Mouse (Mus musculus) neural tube, postnatal 0 days (tissue): ENCODE results near the gene Gm13272. TPM values are rescaled to one million over a fixed set of nuclear protein-coding genes. Genes with fewer than 3 reads are reported as not detected.

Experiments
- polyA plus RNA-seq: library from polyadenylated mRNA; unstranded; fragments of >200 nt; fragmentation: Nextera tagmentation; extraction: Ambion mirVana; gene quantifications from 2 replicates; pipeline ENCODE4 v1.2.1, GENCODE M21; 2015

Gene Gm13272
- not detected in 2 replicates for polyA plus RNA-seq

DNA sequence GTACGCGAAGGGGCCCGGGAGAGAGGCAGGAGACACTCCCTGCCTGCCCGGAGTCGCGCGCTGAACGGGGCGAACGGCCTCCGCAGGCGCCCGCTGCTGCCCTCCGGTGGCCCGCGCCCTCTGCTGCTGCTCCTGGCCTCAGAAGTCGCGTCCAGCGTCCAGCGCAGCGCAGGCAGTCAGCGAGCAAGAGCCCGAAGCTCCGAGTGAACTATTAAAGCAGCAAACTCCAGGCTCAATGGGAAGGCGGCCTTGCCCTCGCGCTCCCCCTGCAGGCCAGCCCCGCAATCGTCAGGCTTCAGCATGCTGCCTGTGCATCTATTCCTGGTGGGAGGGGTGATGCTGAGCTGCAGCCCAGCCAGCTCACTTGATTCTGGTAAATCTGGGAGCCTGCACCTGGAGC, at the start of gene Gm13272:
Gene Gm13272, plus strand, starts transcription at position 301 of the 400 bp plus-strand sequence.

DNA sequence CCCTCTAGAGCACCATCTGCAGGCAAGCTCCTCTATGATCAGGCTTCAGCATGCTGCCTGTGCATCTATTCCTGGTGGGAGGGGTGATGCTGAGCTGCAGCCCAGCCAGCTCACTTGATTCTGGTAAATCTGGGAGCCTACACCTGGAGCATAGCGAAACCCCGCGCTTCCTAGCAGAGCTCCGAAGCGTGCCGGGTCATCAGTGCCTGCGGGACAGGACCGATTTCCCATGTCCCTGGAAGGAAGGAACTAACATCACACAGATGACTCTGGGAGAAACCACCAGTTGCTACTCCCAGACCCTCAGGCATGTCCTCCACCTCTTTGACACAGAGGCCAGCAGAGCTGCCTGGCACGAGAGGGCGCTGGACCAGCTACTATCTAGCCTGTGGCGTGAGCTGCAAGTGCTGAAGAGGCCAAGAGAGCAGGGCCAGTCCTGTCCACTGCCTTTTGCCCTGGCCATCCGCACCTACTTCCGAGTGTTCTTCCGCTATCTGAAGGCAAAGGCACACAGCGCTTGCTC, 24.8 kb upstream of the Gm13272 start, which contains the start of gene Gm13271:
Gene Gm13271, plus strand, starts transcription at position 51 of the 523 bp plus-strand sequence.

DNA sequence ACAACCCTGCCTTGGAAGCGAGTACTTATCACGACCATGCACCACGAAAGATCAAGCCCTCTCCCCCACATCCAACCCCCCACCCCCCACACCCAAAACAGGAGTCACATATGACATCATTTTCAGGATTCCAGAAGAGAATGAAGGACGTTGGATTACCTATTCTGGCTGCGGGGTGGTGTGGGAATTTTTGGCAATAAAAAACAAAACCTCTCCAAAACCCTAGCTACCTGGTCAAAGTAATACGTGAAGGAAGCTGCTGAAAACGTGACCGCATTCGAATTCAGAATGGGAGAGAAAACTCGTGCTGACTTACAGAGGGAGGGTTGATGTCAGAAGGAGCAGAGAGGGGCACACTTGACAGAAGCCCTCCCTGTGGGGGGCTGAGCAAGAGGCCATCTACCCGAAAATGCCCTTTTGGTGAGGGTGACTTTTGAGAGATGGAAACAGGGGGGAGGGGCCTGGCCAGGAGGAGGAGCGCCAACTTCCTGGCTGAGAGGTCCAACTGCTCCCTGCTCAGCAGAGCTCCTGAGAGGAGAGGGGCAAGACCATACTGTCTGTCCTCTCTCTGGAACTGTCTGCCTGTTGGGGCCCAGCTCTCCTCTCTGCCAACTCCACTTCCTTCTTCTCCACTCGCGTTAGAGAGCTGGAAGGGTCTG, 19.9 kb upstream of the Gm13272 start, which contains the start of gene Gm13283:
Gene Gm13283, plus strand, starts transcription at position 510 of the 659 bp plus-strand sequence.

DNA sequence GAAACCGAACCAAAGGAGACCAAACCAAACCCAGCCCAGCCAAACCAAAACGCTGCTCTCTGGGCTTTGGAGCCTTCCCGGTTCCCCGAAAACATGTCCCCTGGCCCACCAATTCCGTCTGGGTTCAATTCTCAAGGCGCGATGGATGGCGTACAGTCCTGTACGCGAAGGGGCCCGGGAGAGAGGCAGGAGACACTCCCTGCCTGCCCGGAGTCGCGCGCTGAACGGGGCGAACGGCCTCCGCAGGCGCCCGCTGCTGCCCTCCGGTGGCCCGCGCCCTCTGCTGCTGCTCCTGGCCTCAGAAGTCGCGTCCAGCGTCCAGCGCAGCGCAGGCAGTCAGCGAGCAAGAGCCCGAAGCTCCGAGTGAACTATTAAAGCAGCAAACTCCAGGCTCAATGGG, 6.1 kb upstream of the Gm13272 start, which contains the start of gene Gm13290:
Gene Gm13290, plus strand, starts transcription at position 301 of the 400 bp plus-strand sequence.

DNA sequence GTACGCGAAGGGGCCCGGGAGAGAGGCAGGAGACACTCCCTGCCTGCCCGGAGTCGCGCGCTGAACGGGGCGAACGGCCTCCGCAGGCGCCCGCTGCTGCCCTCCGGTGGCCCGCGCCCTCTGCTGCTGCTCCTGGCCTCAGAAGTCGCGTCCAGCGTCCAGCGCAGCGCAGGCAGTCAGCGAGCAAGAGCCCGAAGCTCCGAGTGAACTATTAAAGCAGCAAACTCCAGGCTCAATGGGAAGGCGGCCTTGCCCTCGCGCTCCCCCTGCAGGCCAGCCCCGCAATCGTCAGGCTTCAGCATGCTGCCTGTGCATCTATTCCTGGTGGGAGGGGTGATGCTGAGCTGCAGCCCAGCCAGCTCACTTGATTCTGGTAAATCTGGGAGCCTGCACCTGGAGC, 3.0 kb upstream of the Gm13272 start, which contains the start of gene Gm13289:
Gene Gm13289, plus strand, starts transcription at position 301 of the 400 bp plus-strand sequence.

DNA sequence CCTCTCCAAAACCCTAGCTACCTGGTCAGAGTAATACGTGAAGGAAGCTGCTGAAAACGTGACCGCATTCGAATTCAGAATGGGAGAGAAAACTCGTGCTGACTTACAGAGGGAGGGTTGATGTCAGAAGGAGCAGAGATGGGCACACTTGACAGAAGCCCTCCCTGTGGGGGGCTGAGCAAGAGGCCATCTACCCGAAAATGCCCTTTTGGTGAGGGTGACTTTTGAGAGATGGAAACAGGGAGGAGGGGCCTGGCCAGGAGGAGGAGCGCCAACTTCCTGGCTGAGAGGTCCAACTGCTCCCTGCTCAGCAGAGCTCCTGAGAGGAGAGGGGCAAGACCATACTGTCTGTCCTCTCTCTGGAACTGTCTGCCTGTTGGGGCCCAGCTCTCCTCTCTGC, 2.2 kb downstream of the Gm13272 start, which contains the start of gene Ifnz:
Gene Ifnz, plus strand, starts transcription at position 301 of the 400 bp plus-strand sequence.

DNA sequence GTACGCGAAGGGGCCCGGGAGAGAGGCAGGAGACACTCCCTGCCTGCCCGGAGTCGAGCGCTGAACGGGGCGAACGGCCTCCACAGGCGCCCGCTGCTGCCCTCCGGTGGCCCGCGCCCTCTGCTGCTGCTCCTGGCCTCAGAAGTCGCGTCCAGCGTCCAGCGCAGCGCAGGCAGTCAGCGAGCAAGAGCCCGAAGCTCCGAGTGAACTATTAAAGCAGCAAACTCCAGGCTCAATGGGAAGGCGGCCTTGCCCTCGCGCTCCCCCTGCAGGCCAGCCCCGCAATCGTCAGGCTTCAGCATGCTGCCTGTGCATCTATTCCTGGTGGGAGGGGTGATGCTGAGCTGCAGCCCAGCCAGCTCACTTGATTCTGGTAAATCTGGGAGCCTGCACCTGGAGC, 5.8 kb downstream of the Gm13272 start, which contains the start of gene Gm13276:
Gene Gm13276, plus strand, starts transcription at position 301 of the 400 bp plus-strand sequence.

DNA sequence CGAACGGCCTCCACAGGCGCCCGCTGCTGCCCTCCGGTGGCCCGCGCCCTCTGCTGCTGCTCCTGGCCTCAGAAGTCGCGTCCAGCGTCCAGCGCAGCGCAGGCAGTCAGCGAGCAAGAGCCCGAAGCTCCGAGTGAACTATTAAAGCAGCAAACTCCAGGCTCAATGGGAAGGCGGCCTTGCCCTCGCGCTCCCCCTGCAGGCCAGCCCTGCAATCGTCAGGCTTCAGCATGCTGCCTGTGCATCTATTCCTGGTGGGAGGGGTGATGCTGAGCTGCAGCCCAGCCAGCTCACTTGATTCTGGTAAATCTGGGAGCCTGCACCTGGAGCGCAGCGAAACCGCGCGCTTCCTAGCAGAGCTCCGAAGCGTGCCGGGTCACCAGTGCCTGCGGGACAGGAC, 8.8 kb downstream of the Gm13272 start, which contains the start of gene Gm13277:
Gene Gm13277, plus strand, starts transcription at position 231 of the 400 bp plus-strand sequence.

DNA sequence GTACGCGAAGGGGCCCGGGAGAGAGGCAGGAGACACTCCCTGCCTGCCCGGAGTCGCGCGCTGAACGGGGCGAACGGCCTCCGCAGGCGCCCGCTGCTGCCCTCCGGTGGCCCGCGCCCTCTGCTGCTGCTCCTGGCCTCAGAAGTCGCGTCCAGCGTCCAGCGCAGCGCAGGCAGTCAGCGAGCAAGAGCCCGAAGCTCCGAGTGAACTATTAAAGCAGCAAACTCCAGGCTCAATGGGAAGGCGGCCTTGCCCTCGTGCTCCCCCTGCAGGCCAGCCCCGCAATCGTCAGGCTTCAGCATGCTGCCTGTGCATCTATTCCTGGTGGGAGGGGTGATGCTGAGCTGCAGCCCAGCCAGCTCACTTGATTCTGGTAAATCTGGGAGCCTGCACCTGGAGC, 11.6 kb downstream of the Gm13272 start, which contains the start of gene Gm13278:
Gene Gm13278, plus strand, starts transcription at position 301 of the 400 bp plus-strand sequence.

DNA sequence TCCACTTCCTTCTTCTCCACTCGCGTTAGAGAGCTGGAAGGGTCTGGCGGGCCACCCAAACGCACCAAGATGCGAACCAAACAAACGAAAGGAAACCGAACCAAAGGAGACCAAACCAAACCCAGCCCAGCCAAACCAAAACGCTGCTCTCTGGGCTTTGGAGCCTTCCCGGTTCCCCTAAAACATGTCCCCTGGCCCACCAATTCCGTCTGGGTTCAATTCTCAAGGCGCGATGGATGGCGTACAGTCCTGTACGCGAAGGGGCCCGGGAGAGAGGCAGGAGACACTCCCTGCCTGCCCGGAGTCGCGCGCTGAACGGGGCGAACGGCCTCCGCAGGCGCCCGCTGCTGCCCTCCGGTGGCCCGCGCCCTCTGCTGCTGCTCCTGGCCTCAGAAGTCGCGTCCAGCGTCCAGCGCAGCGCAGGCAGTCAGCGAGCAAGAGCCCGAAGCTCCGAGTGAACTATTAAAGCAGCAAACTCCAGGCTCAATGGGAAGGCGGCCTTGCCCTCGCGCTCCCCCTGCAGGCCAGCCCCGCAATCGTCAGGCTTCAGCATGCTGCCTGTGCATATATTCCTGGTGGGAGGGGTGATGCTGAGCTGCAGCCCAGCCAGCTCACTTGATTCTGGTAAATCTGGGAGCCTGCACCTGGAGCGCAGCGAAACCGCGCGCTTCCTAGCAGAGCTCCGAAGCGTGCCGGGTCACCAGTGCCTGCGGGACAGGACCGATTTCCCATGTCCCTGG, 14.5 kb downstream of the Gm13272 start, which contains the start of gene Gm13275:
Gene Gm13275, plus strand, starts transcription at position 552 of the 740 bp plus-strand sequence.

DNA sequence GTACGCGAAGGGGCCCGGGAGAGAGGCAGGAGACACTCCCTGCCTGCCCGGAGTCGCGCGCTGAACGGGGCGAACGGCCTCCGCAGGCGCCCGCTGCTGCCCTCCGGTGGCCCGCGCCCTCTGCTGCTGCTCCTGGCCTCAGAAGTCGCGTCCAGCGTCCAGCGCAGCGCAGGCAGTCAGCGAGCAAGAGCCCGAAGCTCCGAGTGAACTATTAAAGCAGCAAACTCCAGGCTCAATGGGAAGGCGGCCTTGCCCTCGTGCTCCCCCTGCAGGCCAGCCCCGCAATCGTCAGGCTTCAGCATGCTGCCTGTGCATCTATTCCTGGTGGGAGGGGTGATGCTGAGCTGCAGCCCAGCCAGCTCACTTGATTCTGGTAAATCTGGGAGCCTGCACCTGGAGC, 17.4 kb downstream of the Gm13272 start, which contains the start of gene Gm13279:
Gene Gm13279, plus strand, starts transcription at position 301 of the 400 bp plus-strand sequence.

DNA sequence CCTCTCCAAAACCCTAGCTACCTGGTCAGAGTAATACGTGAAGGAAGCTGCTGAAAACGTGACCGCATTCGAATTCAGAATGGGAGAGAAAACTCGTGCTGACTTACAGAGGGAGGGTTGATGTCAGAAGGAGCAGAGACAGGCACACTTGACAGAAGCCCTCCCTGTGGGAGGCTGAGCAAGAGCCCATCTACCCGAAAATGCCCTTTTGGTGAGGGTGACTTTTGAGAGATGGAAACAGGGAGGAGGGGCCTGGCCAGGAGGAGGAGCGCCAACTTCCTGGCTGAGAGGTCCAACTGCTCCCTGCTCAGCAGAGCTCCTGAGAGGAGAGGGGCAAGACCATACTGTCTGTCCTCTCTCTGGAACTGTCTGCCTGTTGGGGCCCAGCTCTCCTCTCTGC, 19.7 kb downstream of the Gm13272 start, which contains the start of gene Gm13285:
Gene Gm13285, plus strand, starts transcription at position 301 of the 400 bp plus-strand sequence.

DNA sequence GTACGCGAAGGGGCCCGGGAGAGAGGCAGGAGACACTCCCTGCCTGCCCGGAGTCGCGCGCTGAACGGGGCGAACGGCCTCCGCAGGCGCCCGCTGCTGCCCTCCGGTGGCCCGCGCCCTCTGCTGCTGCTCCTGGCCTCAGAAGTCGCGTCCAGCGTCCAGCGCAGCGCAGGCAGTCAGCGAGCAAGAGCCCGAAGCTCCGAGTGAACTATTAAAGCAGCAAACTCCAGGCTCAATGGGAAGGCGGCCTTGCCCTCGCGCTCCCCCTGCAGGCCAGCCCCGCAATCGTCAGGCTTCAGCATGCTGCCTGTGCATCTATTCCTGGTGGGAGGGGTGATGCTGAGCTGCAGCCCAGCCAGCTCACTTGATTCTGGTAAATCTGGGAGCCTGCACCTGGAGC, 23.3 kb downstream of the Gm13272 start, which contains the start of gene Gm13287:
Gene Gm13287, plus strand, starts transcription at position 301 of the 400 bp plus-strand sequence.

DNA sequence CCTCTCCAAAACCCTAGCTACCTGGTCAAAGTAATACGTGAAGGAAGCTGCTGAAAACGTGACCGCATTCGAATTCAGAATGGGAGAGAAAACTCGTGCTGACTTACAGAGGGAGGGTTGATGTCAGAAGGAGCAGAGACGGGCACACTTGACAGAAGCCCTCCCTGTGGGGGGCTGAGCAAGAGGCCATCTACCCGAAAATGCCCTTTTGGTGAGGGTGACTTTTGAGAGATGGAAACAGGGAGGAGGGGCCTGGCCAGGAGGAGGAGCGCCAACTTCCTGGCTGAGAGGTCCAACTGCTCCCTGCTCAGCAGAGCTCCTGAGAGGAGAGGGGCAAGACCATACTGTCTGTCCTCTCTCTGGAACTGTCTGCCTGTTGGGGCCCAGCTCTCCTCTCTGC, 25.6 kb downstream of the Gm13272 start, which contains the start of gene Gm13288:
Gene Gm13288, plus strand, starts transcription at position 301 of the 400 bp plus-strand sequence.

DNA sequence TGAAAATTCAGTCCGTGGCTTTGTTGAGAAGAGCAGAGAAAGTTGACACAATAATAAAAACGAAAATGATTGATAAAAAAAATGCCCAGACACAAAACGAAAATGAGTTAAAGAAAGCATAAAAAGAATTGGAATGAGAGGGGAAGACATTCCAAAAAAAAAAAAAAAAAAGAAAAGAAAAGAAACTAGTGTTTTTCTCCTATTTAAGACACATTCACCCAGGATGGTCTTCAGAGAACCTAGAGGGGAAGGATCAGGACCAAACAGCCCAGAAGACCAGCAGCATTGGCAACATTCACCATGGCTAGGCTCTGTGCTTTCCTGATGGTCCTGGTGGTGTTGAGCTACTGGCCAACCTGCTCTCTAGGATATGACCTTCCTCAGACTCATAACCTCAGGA, 36.3 kb downstream of the Gm13272 start, which contains the start of gene Ifna7:
Gene Ifna7, plus strand, starts transcription at position 301 of the 400 bp plus-strand sequence.

DNA sequence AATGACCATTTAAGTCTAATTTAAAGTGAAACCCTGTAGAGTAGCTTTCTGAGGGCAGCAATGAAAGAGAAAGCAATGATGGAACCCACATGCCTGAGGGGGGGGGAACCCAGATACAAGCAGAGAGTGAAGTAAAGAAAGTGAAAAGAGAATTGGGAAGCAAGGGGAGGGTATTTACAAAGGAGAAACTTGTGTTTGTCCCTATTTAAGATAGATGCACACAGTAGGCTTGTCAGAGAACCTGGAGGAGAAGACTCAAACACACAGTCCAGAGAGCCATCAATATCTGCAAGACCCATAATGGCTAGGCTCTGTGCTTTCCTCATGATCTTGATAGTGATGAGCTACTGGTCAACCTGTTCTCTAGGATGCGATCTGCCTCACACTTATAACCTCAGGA, 40.0 kb downstream of the Gm13272 start, which contains the start of gene Ifna11:
Gene Ifna11, plus strand, starts transcription at position 301 of the 400 bp plus-strand sequence.

DNA sequence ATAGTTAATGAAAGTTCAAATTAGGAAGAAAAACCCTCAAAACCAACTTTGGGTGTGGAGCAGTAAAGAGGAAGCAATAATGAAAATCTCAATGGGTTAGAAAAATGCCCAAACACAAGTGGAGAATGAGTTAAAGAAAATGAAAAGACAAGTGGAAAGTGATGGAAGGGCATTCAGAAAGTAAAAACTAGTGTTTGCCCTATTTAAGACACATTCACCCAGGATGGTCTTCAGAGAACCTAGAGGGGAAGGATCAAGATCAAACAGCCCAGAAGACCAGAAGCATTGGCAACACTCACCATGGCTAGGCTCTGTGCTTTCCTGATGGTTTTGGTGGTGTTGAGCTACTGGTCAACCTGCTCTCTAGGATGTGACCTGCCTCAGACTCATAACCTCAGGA, 47.5 kb downstream of the Gm13272 start, which contains the start of gene Ifna6:
Gene Ifna6, plus strand, starts transcription at position 301 of the 400 bp plus-strand sequence.

Other genes starting within 250 kb of the Gm13272 start
- gene Ifna15, start 221.6 kb upstream of the Gm13272 start, polyA plus RNA-seq, result not detected in 2 replicates
- not detected in 2 replicates for gene Ifna14, start 208.1 kb upstream of the Gm13272 start, polyA plus RNA-seq
- not detected in 2 replicates for gene Ifna9, start 187.5 kb upstream of the Gm13272 start, polyA plus RNA-seq
- gene Ifna12, start 176.5 kb upstream of the Gm13272 start, polyA plus RNA-seq, result not detected in 2 replicates
- gene C87499, start 145.4 kb upstream of the Gm13272 start, polyA plus RNA-seq, result not detected in 2 replicates
- not detected in 2 replicates for gene Ifna13, start 135.4 kb upstream of the Gm13272 start, polyA plus RNA-seq
- not detected in 2 replicates for gene Ifna16, start 102.9 kb upstream of the Gm13272 start, polyA plus RNA-seq
- not detected in 2 replicates for gene Ifna2, start 95.9 kb upstream of the Gm13272 start, polyA plus RNA-seq
- gene Ifnab, start 88.5 kb upstream of the Gm13272 start, polyA plus RNA-seq, result not detected in 2 replicates
- 0.15 and 1.1 TPM in 2 replicates for gene Gm26566, start 58.0 kb upstream of the Gm13272 start, polyA plus RNA-seq
- 68.0 and 72.4 TPM in 2 replicates for gene Klhl9, start 57.4 kb upstream of the Gm13272 start, polyA plus RNA-seq
- gene Gm13271, start 25.0 kb upstream of the Gm13272 start, polyA plus RNA-seq, result not detected in 2 replicates
- gene Gm13283, start 19.7 kb upstream of the Gm13272 start, polyA plus RNA-seq, result not detected in 2 replicates
- gene Gm13290, start 6.0 kb upstream of the Gm13272 start, polyA plus RNA-seq, result 0.23 TPM in 1 of 2 replicates, not detected in the other
- not detected in 2 replicates for gene Gm13289, start 2.9 kb upstream of the Gm13272 start, polyA plus RNA-seq
- not detected in 2 replicates for gene Ifnz, start 2.3 kb downstream of the Gm13272 start, polyA plus RNA-seq
- not detected in 2 replicates for gene Gm13276, start 5.9 kb downstream of the Gm13272 start, polyA plus RNA-seq
- gene Gm13277, start 8.8 kb downstream of the Gm13272 start, polyA plus RNA-seq, result not detected in 2 replicates
- not detected in 2 replicates for gene Gm13278, start 11.7 kb downstream of the Gm13272 start, polyA plus RNA-seq
- gene Gm13275, start 14.6 kb downstream of the Gm13272 start, polyA plus RNA-seq, result not detected in 2 replicates
- gene Gm13279, start 17.5 kb downstream of the Gm13272 start, polyA plus RNA-seq, result not detected in 2 replicates
- gene Gm13285, start 19.8 kb downstream of the Gm13272 start, polyA plus RNA-seq, result 0.22 and 0.46 TPM in 2 replicates
- not detected in 2 replicates for gene Gm13287, start 23.4 kb downstream of the Gm13272 start, polyA plus RNA-seq
- not detected in 2 replicates for gene Gm13288, start 25.7 kb downstream of the Gm13272 start, polyA plus RNA-seq
- not detected in 2 replicates for gene Ifna7, start 36.4 kb downstream of the Gm13272 start, polyA plus RNA-seq
- gene Ifna11, start 40.1 kb downstream of the Gm13272 start, polyA plus RNA-seq, result not detected in 2 replicates
- gene Ifna6, start 47.6 kb downstream of the Gm13272 start, polyA plus RNA-seq, result not detected in 2 replicates
- gene Ifna5, start 55.7 kb downstream of the Gm13272 start, polyA plus RNA-seq, result not detected in 2 replicates
- gene Ifna4, start 62.0 kb downstream of the Gm13272 start, polyA plus RNA-seq, result not detected in 2 replicates
- gene Ifna1, start 70.2 kb downstream of the Gm13272 start, polyA plus RNA-seq, result not detected in 2 replicates
- not detected in 2 replicates for gene Ifne, start 100.4 kb downstream of the Gm13272 start, polyA plus RNA-seq